Mouse (Mus musculus): ENCODE measurements around the gene Grk2. TPM values are rescaled to one million over a fixed set of nuclear protein-coding genes. Genes with fewer than 3 reads are reported as not detected.

Gene Grk2
- polyA plus RNA-seq, 1 experiment, result 210 TPM

- no peak overlapping the region for H3K27ac ChIP-seq (ENCODE audit: insufficient read depth, low read depth, low read length)
- 96% methylated on average over 4 of the region's 4 CpGs for WGBS
- H3K4me1 ChIP-seq (ENCODE audit: control insufficient read depth, insufficient read depth, low read length), result peaks cover 8% of the 10 kb centered on the region
- no peak overlapping the region for H3K4me3 ChIP-seq (ENCODE audit: insufficient read depth, low read depth, low read length)
- TF ChIP-seq POLR2A (IDR thresholded peaks at IDR 0.05; ENCODE audit: insufficient read depth, low read depth, low read length) (no peak), CTCF (IDR thresholded peaks at IDR 0.05; ENCODE audit: insufficient read depth, low read depth, low read length) (no peak)
Measured at GRCm38 (mm10) chr19:4309302-4309701, 3.3 kb upstream of the Grk2 start.

GRCm38 (mm10) chr19:4305491-4306189, 382 bp downstream of the Grk2 start:
- 4% methylated on average over 68 of the region's 68 CpGs for WGBS
- peak overlapping the region; percentile 14 for H3K27ac ChIP-seq (ENCODE audit: insufficient read depth, low read depth, low read length)
- peaks cover 42% of the 10 kb centered on the region for H3K4me1 ChIP-seq (ENCODE audit: control insufficient read depth, insufficient read depth, low read length)
- H3K4me3 ChIP-seq (ENCODE audit: insufficient read depth, low read depth, low read length), result peak overlapping the region; percentile 94
- no peak for TF ChIP-seq POLR2A (IDR thresholded peaks at IDR 0.05; ENCODE audit: insufficient read depth, low read depth, low read length)
- TF ChIP-seq CTCF (IDR thresholded peaks at IDR 0.05; ENCODE audit: insufficient read depth, low read depth, low read length), result no peak

GRCm38 (mm10) chr19:4304871-4305321, 1.1 kb downstream of the Grk2 start:
- WGBS, result 44% methylated on average over 4 of the region's 4 CpGs
- no peak overlapping the region for H3K27ac ChIP-seq (ENCODE audit: insufficient read depth, low read depth, low read length)
- H3K4me1 ChIP-seq (ENCODE audit: control insufficient read depth, insufficient read depth, low read length), result peaks cover 50% of the 10 kb centered on the region

GRCm38 (mm10) chr19:4304251-4304821, 1.7 kb downstream of the Grk2 start:
- H3K4me3 ChIP-seq (ENCODE audit: insufficient read depth, low read depth, low read length), result peak overlapping the region; percentile 6
- H3K27ac ChIP-seq (ENCODE audit: insufficient read depth, low read depth, low read length), result no peak overlapping the region
- no peak for TF ChIP-seq POLR2A (IDR thresholded peaks at IDR 0.05; ENCODE audit: insufficient read depth, low read depth, low read length)
- TF ChIP-seq CTCF (IDR thresholded peaks at IDR 0.05; ENCODE audit: insufficient read depth, low read depth, low read length), result no peak
- WGBS, result 65% methylated on average over 5 of the region's 5 CpGs
- H3K4me1 ChIP-seq (ENCODE audit: control insufficient read depth, insufficient read depth, low read length), result peaks cover 53% of the 10 kb centered on the region

More at GRCm38 (mm10) chr19:4304871-4305321, 1.1 kb downstream of the Grk2 start:
- H3K4me3 ChIP-seq (ENCODE audit: insufficient read depth, low read depth, low read length), result peak overlapping the region; percentile 27
- no peak for TF ChIP-seq POLR2A (IDR thresholded peaks at IDR 0.05; ENCODE audit: insufficient read depth, low read depth, low read length)
- TF ChIP-seq CTCF (IDR thresholded peaks at IDR 0.05; ENCODE audit: insufficient read depth, low read depth, low read length), result no peak

- no peak for TF ChIP-seq CTCF (IDR thresholded peaks at IDR 0.05; ENCODE audit: insufficient read depth, low read depth, low read length)
- TF ChIP-seq POLR2A (IDR thresholded peaks at IDR 0.05; ENCODE audit: insufficient read depth, low read depth, low read length), result no peak
- Histone ChIP-seq H3K4me1 (ENCODE audit: control insufficient read depth, insufficient read depth, low read length) (peaks cover 59% of the 10 kb centered on the region), H3K27ac (ENCODE audit: insufficient read depth, low read depth, low read length) (0 out of 2 replicates have a peak overlapping the region, but pooled peaks have one; percentile 3), H3K4me3 (ENCODE audit: insufficient read depth, low read depth, low read length) (no peak overlapping the region)
- 91% methylated on average over 5 of the region's 5 CpGs for WGBS
Measured at GRCm38 (mm10) chr19:4303640-4303995, 2.4 kb downstream of the Grk2 start.

GRCm38 (mm10) chr19:4302936-4303639, 2.9 kb downstream of the Grk2 start:
- 36% methylated on average over 7 of the region's 7 CpGs for WGBS
- Histone ChIP-seq H3K4me1 (ENCODE audit: control insufficient read depth, insufficient read depth, low read length) (peaks cover 63% of the 10 kb centered on the region), H3K4me3 (ENCODE audit: insufficient read depth, low read depth, low read length) (no peak overlapping the region; the same call in 1 of the 2 replicates), H3K27ac (ENCODE audit: insufficient read depth, low read depth, low read length) (peak overlapping the region; percentile 47; the same call in 1 of the 2 replicates)
- TF ChIP-seq CTCF (IDR thresholded peaks at IDR 0.05; ENCODE audit: insufficient read depth, low read depth, low read length) (no peak), POLR2A (IDR thresholded peaks at IDR 0.05; ENCODE audit: insufficient read depth, low read depth, low read length) (no peak)

GRCm38 (mm10) chr19:4301735-4302651, 4.0 kb downstream of the Grk2 start:
- no peak for TF ChIP-seq CTCF (IDR thresholded peaks at IDR 0.05; ENCODE audit: insufficient read depth, low read depth, low read length)
- no peak for TF ChIP-seq POLR2A (IDR thresholded peaks at IDR 0.05; ENCODE audit: insufficient read depth, low read depth, low read length)
- H3K4me1 ChIP-seq (ENCODE audit: control insufficient read depth, insufficient read depth, low read length), result peaks cover 66% of the 10 kb centered on the region
- WGBS, result 15% methylated on average over 21 of the region's 21 CpGs
- H3K4me3 ChIP-seq (ENCODE audit: insufficient read depth, low read depth, low read length), result peak overlapping the region; percentile 18
- peak overlapping the region; percentile 62 for H3K27ac ChIP-seq (ENCODE audit: insufficient read depth, low read depth, low read length)

Data from olfactory bulb, adult 2 months (tissue).